In the genomic region with DNA sequence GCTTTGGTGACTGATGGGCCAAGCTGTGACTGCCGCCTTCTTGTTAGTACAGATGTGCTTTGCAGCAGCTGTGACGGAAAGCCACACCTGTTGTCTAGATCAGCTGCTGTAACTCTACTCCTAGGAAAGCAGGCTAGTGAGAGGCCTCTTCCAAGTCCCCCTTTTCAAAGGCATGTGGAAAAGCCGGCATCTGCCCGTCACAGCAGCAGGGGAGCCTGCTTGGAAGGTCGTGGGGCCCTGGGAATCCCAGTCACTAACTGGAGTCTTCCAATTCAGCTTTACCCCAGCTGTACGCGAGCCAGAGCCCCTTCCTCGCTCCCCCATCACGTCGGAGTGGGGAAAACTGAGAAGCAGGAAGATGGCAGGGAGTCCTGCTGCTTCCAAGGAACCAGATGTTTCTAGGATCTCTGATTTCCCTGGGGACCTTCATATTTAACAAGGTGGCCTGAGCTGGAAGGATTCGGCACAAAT, we compare ENCODE assay signal across 7 mouse cellular contexts. TPM values are rescaled to one million over a fixed set of nuclear protein-coding genes. Genes with fewer than 3 reads are reported as not detected.
DNase-seq lines count a peak whose midpoint lies in the region; ATAC-seq and TF ChIP-seq lines count a peak whose summit lies in the region.

No protein-coding gene starts in this region.

- 0 out of 2 replicates have a peak, but pooled peaks have one; percentile 4 for ATAC-seq in lung, embryonic 14.5 days (ENCODE audit: insufficient read depth)
- ATAC-seq in lung, postnatal 0 days: no peak
- ATAC-seq in forebrain, embryonic 13.5 days: no peak
- ATAC-seq in limb, embryonic 12.5 days (ENCODE audit: insufficient number of reproducible peaks, insufficient read depth, low FRiP score, low TSS enrichment, low read depth): peak; percentile 72
- ATAC-seq in stomach, postnatal 0 days (ENCODE audit: low FRiP score, low TSS enrichment): no peak

- H3K9me3 ChIP-seq in lung, embryonic 14.5 days (ENCODE audit: low read depth, low read length): no peaks in the 10 kb centered on the region
- H3K9me3 ChIP-seq in lung, postnatal 0 days (ENCODE audit: low read length): no peaks in the 10 kb centered on the region
- H3K9me3 ChIP-seq in forebrain, embryonic 13.5 days (replicated peaks): no peaks in the 10 kb centered on the region
- H3K9me3 ChIP-seq in limb, embryonic 12.5 days: peaks cover 6% of the 10 kb centered on the region; the same call in 1 of the 2 replicates
- H3K9me3 ChIP-seq in stomach, postnatal 0 days (ENCODE audit: control insufficient read depth, low read length): no peaks in the 10 kb centered on the region

- no peak for TF ChIP-seq CTCF in lung, embryonic 14.5 days (IDR thresholded peaks at IDR 0.05; ENCODE audit: low read depth)
- no peak for TF ChIP-seq CTCF in lung, postnatal 0 days (IDR thresholded peaks at IDR 0.05)
- no peak for TF ChIP-seq CTCF in stomach, postnatal 0 days (IDR thresholded peaks at IDR 0.05; ENCODE audit: low read depth)

- no peaks in the 10 kb centered on the region for H3K36me3 ChIP-seq in lung, embryonic 14.5 days (ENCODE audit: insufficient read depth)
- H3K36me3 ChIP-seq in lung, postnatal 0 days (ENCODE audit: insufficient read depth, low read length): no peaks in the 10 kb centered on the region
- no peaks in the 10 kb centered on the region for H3K36me3 ChIP-seq in forebrain, embryonic 13.5 days (ENCODE audit: poor library complexity, severe bottlenecking)
- H3K36me3 ChIP-seq in limb, embryonic 12.5 days: no peaks in the 10 kb centered on the region
- H3K36me3 ChIP-seq in stomach, postnatal 0 days (ENCODE audit: control insufficient read depth, insufficient read depth, low read length): no peaks in the 10 kb centered on the region

- peak overlapping the region; percentile 67 for H3K4me2 ChIP-seq in lung, embryonic 14.5 days
- no peak overlapping the region for H3K4me2 ChIP-seq in lung, postnatal 0 days (replicated peaks; ENCODE audit: low read depth, low read length)
- H3K4me2 ChIP-seq in forebrain, embryonic 13.5 days: peak overlapping the region; percentile 69
- peak overlapping the region; percentile 67 for H3K4me2 ChIP-seq in limb, embryonic 12.5 days
- peak overlapping the region; percentile 53 for H3K4me2 ChIP-seq in stomach, postnatal 0 days (replicated peaks; ENCODE audit: low read depth)

- DNase-seq in lung, embryonic 14.5 days: peak; percentile 26
- DNase-seq in lung, postnatal 0 days (ENCODE audit: low spot score): no peak
- DNase-seq in stomach, postnatal 0 days (ENCODE audit: low spot score): no peak
- DNase-seq in cerebellum, adult 18-20 months: no peak
- DNase-seq in spleen, adult 18-20 months: no peak

- peaks cover 7% of the 10 kb centered on the region for H3K4me1 ChIP-seq in lung, embryonic 14.5 days (ENCODE audit: insufficient read depth)
- H3K4me1 ChIP-seq in lung, postnatal 0 days (ENCODE audit: insufficient read depth, low read depth, low read length): no peaks in the 10 kb centered on the region
- peaks cover 23% of the 10 kb centered on the region for H3K4me1 ChIP-seq in forebrain, embryonic 13.5 days
- peaks cover 26% of the 10 kb centered on the region for H3K4me1 ChIP-seq in limb, embryonic 12.5 days (replicated peaks)
- peaks cover 7% of the 10 kb centered on the region; the same call in 1 of the 2 replicates for H3K4me1 ChIP-seq in stomach, postnatal 0 days (replicated peaks; ENCODE audit: control insufficient read depth, insufficient read depth)

- H3K27ac ChIP-seq in lung, embryonic 14.5 days (ENCODE audit: low read depth): no peak overlapping the region
- H3K27ac ChIP-seq in lung, postnatal 0 days (ENCODE audit: low read length): no peak overlapping the region
- no peak overlapping the region for H3K27ac ChIP-seq in forebrain, embryonic 13.5 days
- peak overlapping the region; percentile 54 for H3K27ac ChIP-seq in limb, embryonic 12.5 days
- H3K27ac ChIP-seq in stomach, postnatal 0 days (replicated peaks): no peak overlapping the region

- H3K27me3 ChIP-seq in lung, embryonic 14.5 days (ENCODE audit: insufficient read depth, low read length): no peaks in the 10 kb centered on the region
- H3K27me3 ChIP-seq in lung, postnatal 0 days (replicated peaks; ENCODE audit: insufficient read depth, low read length): no peaks in the 10 kb centered on the region
- H3K27me3 ChIP-seq in forebrain, embryonic 13.5 days: peaks cover 23% of the 10 kb centered on the region
- H3K27me3 ChIP-seq in limb, embryonic 12.5 days: peaks cover 4% of the 10 kb centered on the region; the same call in 1 of the 2 replicates
- H3K27me3 ChIP-seq in stomach, postnatal 0 days (ENCODE audit: control insufficient read depth, insufficient read depth, low read length): no peaks in the 10 kb centered on the region

- no peak for TF ChIP-seq EP300 in lung, postnatal 0 days (IDR thresholded peaks at IDR 0.05)
- TF ChIP-seq EP300 in stomach, postnatal 0 days (optimal IDR thresholded peaks at IDR 0.05): no peak

- H3K4me3 ChIP-seq in lung, embryonic 14.5 days (ENCODE audit: low read depth, low read length): no peak overlapping the region
- no peak overlapping the region for H3K4me3 ChIP-seq in lung, postnatal 0 days (ENCODE audit: low read depth, low read length)
- peak overlapping the region; percentile 33; the same call in 1 of the 2 replicates for H3K4me3 ChIP-seq in forebrain, embryonic 13.5 days
- H3K4me3 ChIP-seq in limb, embryonic 12.5 days (replicated peaks): peak overlapping the region; percentile 34; the same call in 1 of the 2 replicates
- no peak overlapping the region for H3K4me3 ChIP-seq in stomach, postnatal 0 days (ENCODE audit: low read depth, low read length)

- 9% methylated on average over 11 of the region's 11 CpGs for WGBS in lung, embryonic 14.5 days
- 37% methylated on average over 11 of the region's 11 CpGs for WGBS in lung, postnatal 0 days
- 5% methylated on average over 11 of the region's 11 CpGs for whole genome bisulfite sequencing in forebrain, embryonic 13.5 days
- WGBS in limb, embryonic 12.5 days: under 1% methylated on average over 11 of the region's 11 CpGs
- 25% methylated on average over 11 of the region's 11 CpGs for WGBS in stomach, postnatal 0 days

- no peak overlapping the region for H3K9ac ChIP-seq in lung, embryonic 14.5 days
- no peak overlapping the region for H3K9ac ChIP-seq in lung, postnatal 0 days (replicated peaks; ENCODE audit: low read depth)
- peak overlapping the region; percentile 10; the same call in 1 of the 2 replicates for H3K9ac ChIP-seq in forebrain, embryonic 13.5 days
- no peak overlapping the region for H3K9ac ChIP-seq in limb, embryonic 12.5 days (replicated peaks)
- H3K9ac ChIP-seq in stomach, postnatal 0 days (ENCODE audit: low read length): 0 out of 2 replicates have a peak overlapping the region, but pooled peaks have one; percentile 43

RNA-seq across cellular contexts. Expression of gene Csrp1, which starts 21.4 kb away (rescaled TPM):
- polyA plus RNA-seq in lung, embryonic 14.5 days (2014; fragmentation: Nextera tagmentation; extraction: Ambion mirVana): 271 and 297 TPM in 2 replicates
- 449 and 545 TPM in 2 replicates for polyA plus RNA-seq in lung, postnatal 0 days (2015; fragmentation: Nextera tagmentation; extraction: Ambion mirVana)
- 19.8 and 21.7 TPM in 2 replicates for polyA plus RNA-seq in forebrain, embryonic 13.5 days (2015; fragmentation: Nextera tagmentation; extraction: Ambion mirVana)
- 63.6 and 75.1 TPM in 2 replicates for polyA plus RNA-seq in limb, embryonic 12.5 days (2016; fragmentation: Nextera tagmentation; extraction: Ambion mirVana)
- polyA plus RNA-seq in stomach, postnatal 0 days (2015; fragmentation: Nextera tagmentation; extraction: Ambion mirVana): 418 and 496 TPM in 2 replicates

Comparison
In these comparisons a context has a peak if more than half of its experiments do, and no peak if none do; other contexts are left out.
1. ATAC-seq: peak in lung, embryonic 14.5 days (single experiment) and limb, embryonic 12.5 days (single experiment); none in lung, postnatal 0 days (single experiment), forebrain, embryonic 13.5 days (single experiment) and stomach, postnatal 0 days (single experiment).
2. H3K4me3 ChIP-seq: peak in forebrain, embryonic 13.5 days (single experiment) and limb, embryonic 12.5 days (single experiment); none in lung, embryonic 14.5 days (single experiment), lung, postnatal 0 days (single experiment) and stomach, postnatal 0 days (single experiment).
3. H3K9ac ChIP-seq: peak in forebrain, embryonic 13.5 days (single experiment) and stomach, postnatal 0 days (single experiment); none in lung, embryonic 14.5 days (single experiment), lung, postnatal 0 days (single experiment) and limb, embryonic 12.5 days (single experiment).